Mouse (Mus musculus) lung, postnatal 0 days (tissue): ENCODE measurements around the gene Tbc1d9b.

ENCODE experiments used
- CTCF ChIP-seq: IDR thresholded peaks from 2 replicates; pipeline ENCODE4 v1.5.1; 2016; ENCODE audit warnings: antibody characterized with exemption, mild to moderate bottlenecking
- EP300 ChIP-seq: IDR thresholded peaks from 2 replicates; pipeline ENCODE4 v1.6.1; 2016; ENCODE audit warnings: antibody characterized with exemption, mild to moderate bottlenecking, control low read depth

DNA sequence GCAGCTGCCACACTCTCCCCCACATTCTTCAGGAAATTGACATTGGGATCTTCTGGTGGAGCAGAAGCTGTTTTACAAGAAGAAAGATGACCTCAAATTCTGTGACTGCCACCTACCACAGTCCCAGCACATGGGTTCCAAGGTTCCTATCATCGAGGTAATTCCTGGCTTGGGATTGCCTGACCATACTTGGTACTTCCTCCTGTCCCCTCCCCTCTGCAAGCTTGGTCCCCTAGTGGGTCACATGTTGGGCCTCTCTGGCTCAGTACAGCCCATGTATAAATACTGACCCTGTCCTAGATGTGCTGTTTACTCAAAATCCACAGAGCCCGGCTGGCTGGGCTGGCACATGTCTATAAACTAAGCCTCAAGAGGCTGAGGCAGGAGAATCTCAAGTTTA, 74.8 kb downstream of the Tbc1d9b start:
- TF ChIP-seq CTCF (no peak), EP300 (no peak)
